Mouse (Mus musculus): Measurements from ENCODE around the gene Cntnap2. TPM values are rescaled to one million over a fixed set of nuclear protein-coding genes. Genes with fewer than 3 reads are reported as not detected.
"Not testable (repeated sequence)": the region's sequence is repeated elsewhere in the genome, so short reads cannot be mapped to it uniquely, and the experiment has no call there.

Cntnap2 gene
- polyA plus RNA-seq, 1 experiment from 2014 or later = 99.3 TPM

DNA sequence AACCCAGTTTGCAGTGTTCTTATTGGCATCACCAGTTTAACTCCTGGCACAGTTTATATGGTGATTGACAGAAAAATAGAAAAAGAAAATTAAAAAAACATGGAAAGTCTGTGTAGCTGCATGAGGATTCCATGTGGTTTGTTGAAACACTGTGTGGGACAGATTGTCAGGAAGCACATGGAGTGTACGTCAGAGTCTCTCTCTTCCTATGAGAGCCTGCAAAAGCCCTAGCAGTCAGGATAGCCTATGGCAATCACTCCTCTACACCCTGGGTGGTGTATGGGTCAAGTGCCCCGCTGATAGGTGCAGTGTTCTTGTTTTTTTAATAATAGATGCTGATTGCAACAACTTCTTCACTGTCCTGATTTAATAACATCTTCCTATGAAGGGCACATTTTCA, 2123.1 kb downstream of the Cntnap2 start:
- no peaks in the 10 kb centered on the region for H3K4me1 ChIP-seq (ENCODE audit: control insufficient read depth, insufficient read depth, low read length)
- H3K4me2 ChIP-seq (ENCODE audit: low read depth, low read length) = no peak overlapping the region
- no peak for ATAC-seq (ENCODE audit: low read depth)
- 83% methylated on average over 2 of the region's 2 CpGs for WGBS
- H3K9ac ChIP-seq (replicated peaks; ENCODE audit: low read depth, low read length) = no peak overlapping the region
- H3K9me3 ChIP-seq (ENCODE audit: control insufficient read depth, low read length) = no peaks in the 10 kb centered on the region
- H3K27ac ChIP-seq (ENCODE audit: low read depth, low read length) = no peak overlapping the region
- no peaks in the 10 kb centered on the region for H3K36me3 ChIP-seq (ENCODE audit: control insufficient read depth, insufficient read depth, low read length)
- no peaks in the 10 kb centered on the region for H3K27me3 ChIP-seq (ENCODE audit: control insufficient read depth, insufficient read depth, low read length)
- no peak overlapping the region for H3K4me3 ChIP-seq (ENCODE audit: low read depth, low read length)

DNA sequence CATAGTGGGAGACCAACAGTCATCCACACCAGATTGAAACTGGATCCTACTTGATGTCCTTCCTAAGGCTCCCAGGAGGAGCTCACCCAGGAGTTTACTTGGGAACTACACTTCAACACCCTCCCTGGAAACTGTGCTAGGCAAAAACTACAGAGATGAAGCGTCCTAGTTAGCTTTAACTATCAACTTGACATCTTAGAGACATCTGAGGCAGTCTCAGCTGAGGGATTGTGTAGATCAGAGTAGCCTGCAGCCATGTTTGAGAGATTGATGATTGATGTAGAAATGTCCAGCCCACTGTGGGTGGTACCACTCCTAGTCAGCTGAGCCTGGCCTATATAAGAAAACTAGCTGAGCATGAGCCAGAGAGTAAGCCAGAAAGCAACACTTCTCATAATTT, 2123.6 kb downstream of the Cntnap2 start:
- Histone ChIP-seq H3K4me2 (ENCODE audit: low read depth, low read length) (no peak overlapping the region), H3K27ac (ENCODE audit: low read depth, low read length) (no peak overlapping the region), H3K4me3 (ENCODE audit: low read depth, low read length) (no peak overlapping the region), H3K36me3 (ENCODE audit: control insufficient read depth, insufficient read depth, low read length) (no peaks in the 10 kb centered on the region), H3K27me3 (ENCODE audit: control insufficient read depth, insufficient read depth, low read length) (no peaks in the 10 kb centered on the region), H3K4me1 (ENCODE audit: control insufficient read depth, insufficient read depth, low read length) (no peaks in the 10 kb centered on the region), H3K9ac (replicated peaks; ENCODE audit: low read depth, low read length) (no peak overlapping the region), H3K9me3 (ENCODE audit: control insufficient read depth, low read length) (no peaks in the 10 kb centered on the region)
- 77% methylated on average over 1 of the region's 1 CpGs for WGBS
- ATAC-seq (ENCODE audit: low read depth) = no peak

DNA sequence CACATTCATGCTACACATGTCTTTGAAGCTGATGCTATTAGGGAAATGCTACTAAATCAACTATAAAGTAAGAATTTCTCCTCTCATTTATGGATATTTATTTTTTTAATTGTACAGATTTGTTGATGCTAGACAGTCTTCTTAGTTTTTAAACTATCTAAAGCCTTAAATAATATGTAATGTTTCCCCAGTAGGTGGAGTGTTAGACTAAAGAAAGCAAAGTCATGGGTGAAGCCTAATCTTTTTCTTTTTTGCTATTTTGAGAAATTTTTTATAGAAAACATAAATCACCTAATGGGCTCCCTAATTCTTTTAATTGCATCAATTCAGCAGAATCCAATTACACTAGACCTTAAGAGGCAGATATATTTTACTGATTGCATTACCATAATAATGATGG, 2124.7 kb downstream of the Cntnap2 start:
- not testable (repeated sequence) for H3K27me3 ChIP-seq (ENCODE audit: control insufficient read depth, insufficient read depth, low read length); H3K4me3 ChIP-seq (ENCODE audit: low read depth, low read length); H3K4me2 ChIP-seq (ENCODE audit: low read depth, low read length); H3K9me3 ChIP-seq (ENCODE audit: control insufficient read depth, low read length); H3K27ac ChIP-seq (ENCODE audit: low read depth, low read length); ATAC-seq (ENCODE audit: low read depth); H3K4me1 ChIP-seq (ENCODE audit: control insufficient read depth, insufficient read depth, low read length); H3K36me3 ChIP-seq (ENCODE audit: control insufficient read depth, insufficient read depth, low read length); H3K9ac ChIP-seq (replicated peaks; ENCODE audit: low read depth, low read length)

DNA sequence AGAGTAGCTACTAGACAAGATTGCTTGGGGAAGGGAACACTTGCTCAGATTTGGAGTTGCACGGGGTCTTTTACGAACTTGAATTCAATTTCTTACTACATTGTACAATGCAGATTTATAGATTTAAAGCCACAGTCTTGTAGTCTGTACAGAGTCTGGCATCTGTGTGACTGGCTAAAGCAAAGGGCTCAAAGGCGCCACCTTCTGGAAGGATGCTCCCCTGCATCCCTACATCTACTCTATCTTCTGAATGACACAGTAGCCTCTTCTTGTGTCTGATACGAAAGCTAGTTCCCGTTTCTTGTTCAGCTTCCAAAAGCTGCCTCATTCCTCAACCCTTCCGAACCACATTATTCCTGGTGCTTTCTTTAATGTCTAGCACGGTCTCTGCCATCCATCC, 2129.0 kb downstream of the Cntnap2 start:
- Histone ChIP-seq H3K4me3 (ENCODE audit: low read depth, low read length) (no peak overlapping the region), H3K4me1 (ENCODE audit: control insufficient read depth, insufficient read depth, low read length) (no peaks in the 10 kb centered on the region), H3K4me2 (ENCODE audit: low read depth, low read length) (no peak overlapping the region), H3K27me3 (ENCODE audit: control insufficient read depth, insufficient read depth, low read length) (no peaks in the 10 kb centered on the region), H3K36me3 (ENCODE audit: control insufficient read depth, insufficient read depth, low read length) (no peaks in the 10 kb centered on the region), H3K9me3 (ENCODE audit: control insufficient read depth, low read length) (no peaks in the 10 kb centered on the region), H3K27ac (ENCODE audit: low read depth, low read length) (no peak overlapping the region), H3K9ac (replicated peaks; ENCODE audit: low read depth, low read length) (no peak overlapping the region)
- 70% methylated on average over 7 of the region's 7 CpGs for WGBS
- no peak for ATAC-seq (ENCODE audit: low read depth)

DNA sequence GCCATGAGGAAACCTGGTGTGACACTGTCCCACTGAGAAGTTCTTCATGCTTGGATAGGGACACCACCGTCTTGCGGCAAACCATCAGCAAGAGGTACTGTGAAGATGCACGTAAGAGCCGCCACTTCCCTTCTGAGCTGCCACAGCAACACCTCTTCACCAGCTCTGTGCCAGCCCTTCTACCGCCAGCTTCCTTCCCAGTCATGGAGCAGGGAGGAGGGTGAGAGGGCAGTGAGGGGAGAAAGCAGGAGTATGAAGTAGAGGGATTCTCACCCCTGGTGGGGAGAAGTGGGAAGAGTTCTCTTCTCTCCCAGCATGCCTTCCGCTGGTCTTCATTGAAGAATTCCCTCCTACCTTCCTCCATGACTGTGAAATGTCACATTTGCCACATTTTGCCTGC, 2129.4 kb downstream of the Cntnap2 start:
- WGBS = 93% methylated on average over 6 of the region's 6 CpGs
- not testable (repeated sequence) for H3K4me2 ChIP-seq (ENCODE audit: low read depth, low read length); H3K27me3 ChIP-seq (ENCODE audit: control insufficient read depth, insufficient read depth, low read length); H3K9me3 ChIP-seq (ENCODE audit: control insufficient read depth, low read length); H3K27ac ChIP-seq (ENCODE audit: low read depth, low read length); H3K9ac ChIP-seq (replicated peaks; ENCODE audit: low read depth, low read length); ATAC-seq (ENCODE audit: low read depth); H3K36me3 ChIP-seq (ENCODE audit: control insufficient read depth, insufficient read depth, low read length); H3K4me1 ChIP-seq (ENCODE audit: control insufficient read depth, insufficient read depth, low read length); H3K4me3 ChIP-seq (ENCODE audit: low read depth, low read length)

DNA sequence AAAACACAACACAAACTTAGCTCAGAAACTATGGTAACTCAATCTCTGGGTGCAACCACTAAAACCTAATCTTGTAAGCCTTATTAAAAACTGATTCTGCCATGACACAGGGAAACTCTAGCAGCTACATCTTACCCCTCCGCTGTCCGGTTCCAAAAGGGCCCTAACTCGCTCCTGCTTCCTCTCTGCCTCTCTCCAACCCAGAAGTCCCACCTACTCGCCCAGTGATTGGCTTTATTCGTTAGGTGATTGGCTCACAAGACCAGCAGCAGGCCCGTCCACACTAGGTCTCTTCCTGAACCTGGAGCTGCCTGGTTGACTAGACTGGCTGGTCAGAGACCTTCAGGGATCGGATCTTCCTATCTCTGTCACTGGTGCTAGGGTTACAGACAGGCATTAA, 2131.1 kb downstream of the Cntnap2 start:
- 82% methylated on average over 7 of the region's 7 CpGs for WGBS
- Histone ChIP-seq H3K9me3 (ENCODE audit: control insufficient read depth, low read length) (no peaks in the 10 kb centered on the region), H3K9ac (replicated peaks; ENCODE audit: low read depth, low read length) (no peak overlapping the region), H3K4me2 (ENCODE audit: low read depth, low read length) (no peak overlapping the region), H3K4me1 (ENCODE audit: control insufficient read depth, insufficient read depth, low read length) (no peaks in the 10 kb centered on the region), H3K4me3 (ENCODE audit: low read depth, low read length) (no peak overlapping the region), H3K27me3 (ENCODE audit: control insufficient read depth, insufficient read depth, low read length) (no peaks in the 10 kb centered on the region), H3K27ac (ENCODE audit: low read depth, low read length) (no peak overlapping the region), H3K36me3 (ENCODE audit: control insufficient read depth, insufficient read depth, low read length) (no peaks in the 10 kb centered on the region)
- no peak for ATAC-seq (ENCODE audit: low read depth)

DNA sequence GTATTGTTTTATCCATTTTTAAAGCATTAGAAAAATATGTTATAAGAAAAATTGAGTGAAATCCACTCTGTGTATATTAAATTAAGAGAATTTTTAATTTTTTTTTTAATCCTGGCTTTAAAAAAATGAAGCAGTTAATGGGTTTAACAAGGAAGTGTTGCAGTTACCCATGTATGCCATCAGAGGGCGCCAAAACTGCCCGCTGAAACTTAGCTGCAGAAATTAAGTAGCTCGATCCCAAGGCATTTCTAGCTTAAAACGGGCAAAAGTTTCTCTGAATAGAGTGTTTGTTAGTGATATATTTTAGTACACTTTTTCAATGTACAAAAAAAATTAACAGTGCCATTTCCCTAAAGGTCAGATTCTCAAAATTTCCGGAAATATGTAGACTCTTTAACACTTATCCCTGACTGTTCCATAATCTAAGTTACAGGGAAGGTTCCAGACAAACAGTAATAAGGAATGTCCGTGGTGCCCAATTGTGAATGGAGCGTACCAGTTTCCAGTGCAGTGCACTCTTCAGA, 2132.2 kb downstream of the Cntnap2 start:
- no peak for ATAC-seq (ENCODE audit: low read depth)
- no peaks in the 10 kb centered on the region for H3K4me1 ChIP-seq (ENCODE audit: control insufficient read depth, insufficient read depth, low read length)
- H3K36me3 ChIP-seq (ENCODE audit: control insufficient read depth, insufficient read depth, low read length) = no peaks in the 10 kb centered on the region
- no peak overlapping the region for H3K27ac ChIP-seq (ENCODE audit: low read depth, low read length)
- no peak overlapping the region for H3K4me3 ChIP-seq (ENCODE audit: low read depth, low read length)
- WGBS = 25% methylated on average over 7 of the region's 7 CpGs
- no peak overlapping the region for H3K4me2 ChIP-seq (ENCODE audit: low read depth, low read length)
- no peaks in the 10 kb centered on the region for H3K9me3 ChIP-seq (ENCODE audit: control insufficient read depth, low read length)
- H3K9ac ChIP-seq (replicated peaks; ENCODE audit: low read depth, low read length) = no peak overlapping the region
- no peaks in the 10 kb centered on the region for H3K27me3 ChIP-seq (ENCODE audit: control insufficient read depth, insufficient read depth, low read length)

DNA sequence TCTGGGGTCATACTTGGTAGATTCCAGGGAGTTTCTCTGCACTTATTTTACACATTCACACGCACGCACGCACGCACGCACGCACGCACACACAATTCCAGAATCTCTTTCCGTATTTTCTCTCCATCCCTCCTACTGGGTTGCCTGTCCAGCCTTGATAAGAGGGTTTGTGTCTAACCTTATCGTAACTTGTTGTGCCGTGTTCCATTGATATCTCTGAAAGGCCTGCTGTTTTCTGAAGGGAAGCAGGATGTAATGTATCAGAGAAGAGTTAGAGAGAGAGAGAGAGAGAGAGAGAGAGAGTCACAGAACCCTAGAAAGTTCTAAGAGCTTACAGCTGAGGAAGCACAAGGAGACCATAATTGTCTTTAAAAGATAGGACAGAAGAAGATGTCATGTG, 2132.8 kb downstream of the Cntnap2 start:
- no peak overlapping the region for H3K4me2 ChIP-seq (ENCODE audit: low read depth, low read length)
- no peak overlapping the region for H3K27ac ChIP-seq (ENCODE audit: low read depth, low read length)
- no peaks in the 10 kb centered on the region for H3K36me3 ChIP-seq (ENCODE audit: control insufficient read depth, insufficient read depth, low read length)
- no peak for ATAC-seq (ENCODE audit: low read depth)
- no peak overlapping the region for H3K4me3 ChIP-seq (ENCODE audit: low read depth, low read length)
- no peaks in the 10 kb centered on the region for H3K27me3 ChIP-seq (ENCODE audit: control insufficient read depth, insufficient read depth, low read length)
- WGBS = 92% methylated on average over 10 of the region's 10 CpGs
- no peak overlapping the region for H3K9ac ChIP-seq (replicated peaks; ENCODE audit: low read depth, low read length)
- no peaks in the 10 kb centered on the region for H3K4me1 ChIP-seq (ENCODE audit: control insufficient read depth, insufficient read depth, low read length)
- no peaks in the 10 kb centered on the region for H3K9me3 ChIP-seq (ENCODE audit: control insufficient read depth, low read length)

DNA sequence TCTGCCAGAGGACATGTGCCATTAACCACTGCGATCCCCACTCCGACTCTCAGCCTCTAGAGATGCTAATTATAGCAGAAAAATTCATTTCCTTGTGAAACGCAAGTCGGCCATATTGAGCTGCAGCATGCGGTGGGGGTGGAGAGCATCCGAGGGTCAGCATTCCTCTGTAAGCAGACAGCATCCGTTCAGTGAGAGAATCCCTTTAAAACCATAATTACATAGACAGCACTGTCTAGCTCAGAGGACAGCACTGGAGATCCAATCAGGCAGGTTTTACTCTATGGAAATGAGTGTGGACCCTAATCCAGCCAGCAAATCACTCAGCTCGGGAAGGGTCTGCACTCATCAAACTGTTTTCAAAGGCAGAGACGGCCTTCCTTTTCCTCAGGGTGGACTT, 2133.3 kb downstream of the Cntnap2 start:
- Histone ChIP-seq H3K36me3 (ENCODE audit: control insufficient read depth, insufficient read depth, low read length) (no peaks in the 10 kb centered on the region), H3K9ac (replicated peaks; ENCODE audit: low read depth, low read length) (no peak overlapping the region), H3K4me2 (ENCODE audit: low read depth, low read length) (no peak overlapping the region), H3K9me3 (ENCODE audit: control insufficient read depth, low read length) (no peaks in the 10 kb centered on the region), H3K4me1 (ENCODE audit: control insufficient read depth, insufficient read depth, low read length) (no peaks in the 10 kb centered on the region), H3K27me3 (ENCODE audit: control insufficient read depth, insufficient read depth, low read length) (no peaks in the 10 kb centered on the region), H3K27ac (ENCODE audit: low read depth, low read length) (no peak overlapping the region), H3K4me3 (ENCODE audit: low read depth, low read length) (no peak overlapping the region)
- WGBS = 67% methylated on average over 9 of the region's 9 CpGs
- ATAC-seq (ENCODE audit: low read depth) = no peak

DNA sequence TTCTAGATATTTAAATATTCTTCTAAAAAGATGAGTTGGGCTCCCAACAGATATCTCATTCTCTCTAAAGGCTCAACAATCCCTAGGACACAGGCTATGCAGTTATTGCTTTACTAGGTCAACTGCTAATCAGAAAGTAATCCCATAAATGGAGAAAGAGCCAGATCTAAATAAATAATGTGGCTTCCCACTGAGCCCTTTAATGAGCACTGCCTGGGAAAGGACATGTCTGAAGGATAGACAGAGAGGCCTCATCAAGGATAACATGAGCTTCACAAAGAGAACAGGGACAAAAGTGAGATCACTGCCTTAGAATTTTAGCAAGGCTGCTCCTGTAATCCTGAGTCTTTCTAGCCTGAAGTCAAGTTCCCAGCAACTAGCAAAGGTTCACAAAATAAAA, 2138.4 kb downstream of the Cntnap2 start:
- Histone ChIP-seq H3K4me2 (ENCODE audit: low read depth, low read length) (no peak overlapping the region), H3K9me3 (ENCODE audit: control insufficient read depth, low read length) (no peaks in the 10 kb centered on the region), H3K9ac (replicated peaks; ENCODE audit: low read depth, low read length) (no peak overlapping the region), H3K27ac (ENCODE audit: low read depth, low read length) (no peak overlapping the region), H3K4me3 (ENCODE audit: low read depth, low read length) (no peak overlapping the region), H3K36me3 (ENCODE audit: control insufficient read depth, insufficient read depth, low read length) (no peaks in the 10 kb centered on the region), H3K27me3 (ENCODE audit: control insufficient read depth, insufficient read depth, low read length) (no peaks in the 10 kb centered on the region), H3K4me1 (ENCODE audit: control insufficient read depth, insufficient read depth, low read length) (no peaks in the 10 kb centered on the region)
- ATAC-seq (ENCODE audit: low read depth) = no peak

All from neural tube, embryonic 14.5 days (tissue).